Mouse (Mus musculus) neural tube, embryonic 14.5 days (tissue): ENCODE results near the gene Phf7. TPM values are rescaled to one million over a fixed set of nuclear protein-coding genes. Genes with fewer than 3 reads are reported as not detected.

Experiments
- ATAC-seq: fragments of 200-750 bp; cut with Nextera tagmentation; 2 replicates; pipeline ENCODE4 v1.8.0; 2017; ENCODE audit warnings: low read depth, mild to moderate bottlenecking, moderate TSS enrichment, moderate library complexity
- H3K27ac ChIP-seq: fragments of 300-500 bp; sonication (generic); 2 replicates; pipeline ENCODE4 v1.5.1; 2014; ENCODE audit warnings: low read depth, mild to moderate bottlenecking, control low read depth, low read length, moderate library complexity, mixed read lengths
- H3K27me3 ChIP-seq: fragments of 300-500 bp; sonication (generic); 2 replicates; pipeline ENCODE4 v1.6.1; 2014; ENCODE audit warnings: low read length; ENCODE audit not compliant: control insufficient read depth, insufficient read depth
- H3K36me3 ChIP-seq: fragments of 300-500 bp; sonication (generic); 2 replicates; pipeline ENCODE4 v1.6.1; 2014; ENCODE audit warnings: low read length, mixed read lengths; ENCODE audit not compliant: control insufficient read depth, insufficient read depth
- H3K4me1 ChIP-seq: fragments of 300-500 bp; sonication (generic); 2 replicates; pipeline ENCODE4 v1.6.1; 2014; ENCODE audit warnings: low read length; ENCODE audit not compliant: control insufficient read depth, insufficient read depth
- H3K4me2 ChIP-seq: fragments of 300-500 bp; sonication (generic); 2 replicates; pipeline ENCODE4 v1.6.1; 2014; ENCODE audit warnings: mild to moderate bottlenecking, low read depth, low read length, control low read depth
- H3K4me3 ChIP-seq: fragments of 300-500 bp; sonication (generic); 2 replicates; pipeline ENCODE4 v1.5.1; 2014; ENCODE audit warnings: low read depth, low read length, control low read depth, mixed read lengths
- H3K9ac ChIP-seq: fragments of 300-500 bp; sonication (generic); replicated peaks from 2 replicates; pipeline ENCODE4 v1.6.1; 2014; ENCODE audit warnings: low read depth, mild to moderate bottlenecking, control low read depth, low read length, mixed read lengths
- H3K9me3 ChIP-seq: fragments of 300-500 bp; sonication (generic); 2 replicates; pipeline ENCODE4 v1.6.1; 2016; ENCODE audit warnings: low read length; ENCODE audit not compliant: control insufficient read depth
- WGBS: fragments of 180-500 bp; shearing (Covaris S2); extraction: QIAGEN DNeasy Blood & Tissue Kit; methylation state at CpG from one replicate; pipeline ENCODE4 v1.1.7; 2014; 5-methylcytosine and 5-hydroxymethylcytosine counted together
- polyA plus RNA-seq: library from polyadenylated mRNA; unstranded; fragments of >200 nt; fragmentation: Nextera tagmentation; extraction: Ambion mirVana; gene quantifications from 2 replicates; pipeline ENCODE4 v1.2.1, GENCODE M21; 2014

Phf7 gene
- polyA plus RNA-seq, 1 experiment from 2014 or later, result 11.8 TPM

DNA sequence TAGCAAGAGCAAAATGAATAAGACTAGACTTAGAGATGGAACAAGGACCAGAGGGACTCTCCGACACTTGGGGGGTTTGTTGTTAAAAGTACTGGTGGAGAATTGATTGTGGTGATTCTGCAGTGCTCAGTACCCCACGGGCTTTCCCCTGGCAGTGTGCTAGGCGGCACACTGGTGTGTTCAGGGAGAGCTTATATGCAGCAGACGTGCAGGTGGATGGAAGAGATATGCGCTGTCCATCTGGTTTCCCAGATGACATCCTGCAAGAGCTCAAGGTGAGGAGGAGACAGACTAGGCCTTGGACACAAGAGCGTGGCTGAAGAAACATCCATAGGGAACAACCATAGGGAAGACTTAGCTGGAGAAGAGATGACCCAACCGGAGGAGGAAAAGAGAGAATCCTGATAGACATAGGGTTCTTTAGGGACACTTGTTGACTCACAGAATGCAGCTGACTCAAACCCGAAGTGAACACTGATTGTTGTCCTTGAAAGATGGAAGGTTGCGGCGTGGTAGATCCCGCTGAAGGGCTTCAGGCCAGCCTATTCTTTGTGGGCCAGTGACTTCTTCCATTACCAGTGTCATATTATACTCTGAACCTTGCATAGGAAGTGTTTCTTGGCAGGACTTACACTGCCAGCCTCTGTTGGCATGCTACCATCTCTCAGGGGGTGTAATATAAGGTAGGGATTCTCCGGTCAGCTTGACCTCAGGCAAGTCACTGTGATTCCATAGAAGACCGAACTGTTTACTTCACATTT is 43.9 kb downstream of the Phf7 start:
- Histone ChIP-seq H3K27me3 (no peaks in the 10 kb centered on the region), H3K4me3 (peak overlapping the region; percentile 75), H3K9me3 (no peaks in the 10 kb centered on the region), H3K27ac (peak overlapping the region; percentile 93), H3K9ac (peak overlapping the region; percentile 88), H3K4me1 (peaks cover 18% of the 10 kb centered on the region; the same call in 1 of the 2 replicates), H3K4me2 (peak overlapping the region; percentile 98), H3K36me3 (peaks cover 19% of the 10 kb centered on the region)
- WGBS, result 78% methylated on average over 13 of the region's 13 CpGs
- peak; percentile 42; the same call in 1 of the 2 replicates for ATAC-seq

DNA sequence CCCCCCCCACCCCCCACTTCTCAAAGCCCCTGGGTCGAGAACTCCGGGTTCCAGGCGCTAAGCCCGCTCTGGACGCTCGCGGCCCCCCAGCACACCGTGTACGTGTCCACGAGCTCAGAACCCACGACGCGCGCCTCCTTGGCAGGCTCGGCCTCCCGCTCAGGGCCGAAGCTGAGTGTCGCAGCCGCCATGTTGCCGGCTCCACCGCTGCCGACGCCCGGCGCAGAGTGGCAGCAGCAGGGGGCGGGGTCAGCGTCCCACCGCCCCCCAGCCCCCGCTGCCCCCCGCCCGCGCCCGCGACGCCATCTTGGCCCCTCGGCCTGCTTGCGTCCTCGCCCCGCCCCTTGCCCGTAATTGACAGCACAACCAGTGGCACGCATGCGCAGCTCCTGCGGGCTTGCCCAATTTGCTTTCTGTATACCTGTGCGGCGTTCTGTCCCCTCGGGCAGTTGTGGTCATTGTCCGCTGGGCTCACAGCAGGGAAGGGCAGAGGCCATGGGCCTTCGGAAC is 44.6 kb downstream of the Phf7 start:
- Histone ChIP-seq H3K27me3 (no peaks in the 10 kb centered on the region), H3K4me3 (peak overlapping the region; percentile 75), H3K4me2 (peak overlapping the region; percentile 98), H3K9me3 (no peaks in the 10 kb centered on the region), H3K36me3 (peaks cover 26% of the 10 kb centered on the region), H3K9ac (peak overlapping the region; percentile 88), H3K4me1 (peaks cover 18% of the 10 kb centered on the region; the same call in 1 of the 2 replicates), H3K27ac (peak overlapping the region; percentile 93)
- peak; percentile 67 for ATAC-seq
- 0% methylated on average over 46 of the region's 48 CpGs for WGBS

- ATAC-seq, result peak; percentile 75
- Histone ChIP-seq H3K4me3 (peak overlapping the region; percentile 75), H3K4me1 (peaks cover 18% of the 10 kb centered on the region; the same call in 1 of the 2 replicates), H3K9me3 (no peaks in the 10 kb centered on the region), H3K27ac (peak overlapping the region; percentile 93), H3K4me2 (peak overlapping the region; percentile 98), H3K36me3 (peaks cover 32% of the 10 kb centered on the region), H3K27me3 (no peaks in the 10 kb centered on the region), H3K9ac (peak overlapping the region; percentile 88)
- WGBS, result 1% methylated on average over 39 of the region's 39 CpGs
Measured at GRCm38 (mm10) chr14:31205562-31206467, 45.3 kb downstream of the Phf7 start.

DNA sequence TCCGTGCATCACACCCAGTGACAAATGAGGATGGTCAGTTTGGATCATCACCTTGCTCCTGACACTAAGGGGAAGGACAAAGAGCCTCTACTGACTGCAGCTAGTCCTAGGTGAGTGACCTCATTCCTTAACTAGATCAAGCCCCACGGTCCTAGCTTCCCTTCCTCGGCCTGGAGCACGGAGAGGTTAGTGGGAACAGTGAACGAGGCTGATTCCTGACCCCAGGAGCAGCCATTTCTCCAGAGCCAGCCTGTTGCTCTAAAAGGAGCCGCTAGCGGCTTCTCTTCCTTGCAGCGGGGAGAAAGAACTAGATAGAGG is 45.9 kb downstream of the Phf7 start:
- H3K27me3 ChIP-seq, result no peaks in the 10 kb centered on the region
- H3K4me2 ChIP-seq, result peak overlapping the region; percentile 98
- H3K9ac ChIP-seq, result peak overlapping the region; percentile 88
- H3K4me3 ChIP-seq, result peak overlapping the region; percentile 75
- no peak for ATAC-seq
- 26% methylated on average over 8 of the region's 8 CpGs for whole genome bisulfite sequencing
- H3K4me1 ChIP-seq, result peaks cover 18% of the 10 kb centered on the region; the same call in 1 of the 2 replicates
- H3K36me3 ChIP-seq, result peaks cover 38% of the 10 kb centered on the region
- H3K9me3 ChIP-seq, result no peaks in the 10 kb centered on the region
- peak overlapping the region; percentile 93 for H3K27ac ChIP-seq

DNA sequence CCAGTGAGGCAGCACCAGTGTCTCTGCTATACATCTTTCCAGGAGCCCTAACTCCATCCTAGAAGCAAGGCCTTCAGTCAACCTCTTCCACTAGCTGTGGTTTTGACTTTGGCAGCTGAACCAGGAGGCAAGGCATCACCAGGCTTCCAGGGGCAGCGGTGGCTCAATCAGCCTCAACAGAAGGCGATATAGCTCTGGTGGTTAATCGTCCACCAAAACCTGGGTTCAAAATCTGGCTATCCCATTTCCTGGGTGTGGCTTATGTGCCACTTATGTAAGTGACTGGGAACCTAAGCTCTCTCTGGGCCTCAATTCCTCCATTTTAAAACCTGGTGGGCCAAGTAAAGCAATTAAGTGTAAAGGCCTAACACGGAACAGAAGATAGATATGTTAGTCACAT is 46.3 kb downstream of the Phf7 start:
- no peak for ATAC-seq
- Histone ChIP-seq H3K27ac (no peak overlapping the region; the same call in 1 of the 2 replicates), H3K9ac (peak overlapping the region; percentile 88), H3K36me3 (peaks cover 40% of the 10 kb centered on the region), H3K4me2 (peak overlapping the region; percentile 98), H3K4me3 (peak overlapping the region; percentile 75), H3K9me3 (no peaks in the 10 kb centered on the region), H3K4me1 (peaks cover 18% of the 10 kb centered on the region; the same call in 1 of the 2 replicates), H3K27me3 (no peaks in the 10 kb centered on the region)
- 72% methylated on average over 4 of the region's 4 CpGs for WGBS

DNA sequence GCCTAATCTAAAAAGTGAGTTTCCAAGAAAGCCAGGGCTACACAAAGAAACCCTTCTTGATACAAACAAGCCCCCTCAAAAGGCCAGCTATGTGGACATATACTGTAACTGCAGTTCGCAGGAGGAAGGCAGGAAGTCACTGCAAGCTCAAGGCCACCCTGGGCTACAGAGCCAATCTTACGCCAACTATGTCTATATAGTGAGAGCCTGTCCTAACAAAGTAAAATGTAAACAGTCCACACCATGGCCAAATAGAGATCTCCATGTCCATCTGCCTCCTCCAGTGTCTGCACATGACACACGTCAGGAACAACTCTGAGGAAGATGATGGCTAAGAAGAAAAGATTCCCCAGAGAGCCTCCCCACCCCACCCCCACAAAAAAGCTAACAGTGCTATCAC is 51.1 kb downstream of the Phf7 start:
- Histone ChIP-seq H3K9me3 (no peaks in the 10 kb centered on the region), H3K4me3 (no peak overlapping the region), H3K27ac (no peak overlapping the region), H3K4me1 (peaks cover 15% of the 10 kb centered on the region; the same call in 1 of the 2 replicates), H3K9ac (no peak overlapping the region), H3K4me2 (no peak overlapping the region), H3K27me3 (no peaks in the 10 kb centered on the region), H3K36me3 (peaks cover 66% of the 10 kb centered on the region)
- ATAC-seq, result no peak
- 90% methylated on average over 3 of the region's 3 CpGs for WGBS

- Histone ChIP-seq H3K36me3 (peaks cover 66% of the 10 kb centered on the region), H3K27ac (no peak overlapping the region), H3K4me3 (no peak overlapping the region), H3K9ac (no peak overlapping the region), H3K9me3 (no peaks in the 10 kb centered on the region), H3K4me1 (peaks cover 11% of the 10 kb centered on the region; the same call in 1 of the 2 replicates), H3K27me3 (no peaks in the 10 kb centered on the region), H3K4me2 (no peak overlapping the region)
- WGBS, result 94% methylated on average over 7 of the region's 7 CpGs
- no peak for ATAC-seq
Measured at GRCm38 (mm10) chr14:31199599-31199998, 51.5 kb downstream of the Phf7 start.

DNA sequence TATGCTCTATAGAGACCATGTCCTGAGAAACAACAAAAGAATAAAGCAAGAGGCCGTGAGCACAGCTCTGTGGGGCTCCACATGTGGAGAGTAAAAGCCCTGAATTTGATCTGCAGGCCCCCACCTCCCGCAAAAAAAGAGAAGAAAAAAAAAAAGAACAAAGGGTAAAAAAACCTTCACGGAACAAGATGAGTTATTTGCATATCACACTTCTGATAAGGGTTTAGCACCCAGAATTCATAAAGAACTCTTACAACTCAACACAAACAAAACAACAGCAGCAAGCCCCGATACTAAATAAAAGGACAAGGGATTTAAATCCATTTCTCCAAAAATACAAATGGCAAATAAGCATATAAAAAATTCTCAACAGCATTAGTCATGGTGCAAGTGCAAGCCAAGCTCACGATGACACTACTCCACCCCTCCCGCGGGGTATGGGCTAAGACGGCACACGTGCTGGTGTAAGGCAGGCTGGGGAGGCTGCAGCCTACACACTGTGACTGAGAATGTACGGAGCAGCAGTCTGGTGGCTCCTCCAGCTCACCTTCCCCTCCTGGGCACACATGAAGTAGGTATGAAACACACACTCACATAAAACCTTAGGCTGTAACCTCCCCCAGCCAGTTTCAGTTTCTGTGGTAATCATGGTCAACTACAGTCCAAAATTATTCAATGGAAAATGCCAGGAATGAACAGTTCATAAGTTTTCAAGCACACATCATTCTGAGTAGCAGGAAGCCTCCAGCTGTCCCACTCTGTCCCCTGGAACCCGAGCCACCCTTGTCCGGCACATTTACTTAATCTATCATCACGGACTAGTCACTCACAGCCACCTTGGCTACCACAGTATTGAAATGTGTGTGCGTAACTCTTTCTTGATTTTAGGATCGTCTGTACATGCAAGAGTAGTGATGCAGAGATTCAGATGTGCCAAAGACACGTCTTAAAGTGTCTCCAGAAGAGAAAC is 53.3 kb downstream of the Phf7 start:
- H3K9me3 ChIP-seq, result no peaks in the 10 kb centered on the region
- no peak for ATAC-seq
- peaks cover 63% of the 10 kb centered on the region for H3K36me3 ChIP-seq
- no peak overlapping the region for H3K9ac ChIP-seq
- H3K4me2 ChIP-seq, result no peak overlapping the region
- WGBS, result 71% methylated on average over 16 of the region's 16 CpGs
- no peak overlapping the region for H3K27ac ChIP-seq
- H3K4me3 ChIP-seq, result no peak overlapping the region
- 0 out of 2 replicates have a peak, but pooled peaks cover 4% of the 10 kb centered on the region for H3K4me1 ChIP-seq
- H3K27me3 ChIP-seq, result no peaks in the 10 kb centered on the region
